Mouse (Mus musculus) heart, adult 2 months (tissue): Measurements from ENCODE around the gene Kazald1.

Source experiments
- CTCF ChIP-seq: fragments of 200-600 bp; IDR thresholded peaks from 2 replicates; pipeline ENCODE4 v1.8.1; 2022; ENCODE audit warnings: antibody characterized with exemption, mild to moderate bottlenecking, moderate library complexity
- EP300 ChIP-seq: fragments of 200-500 bp; IDR thresholded peaks from 2 replicates; pipeline ENCODE4 v1.6.1; 2011; ENCODE audit warnings: low read depth, low read length, control low read depth; ENCODE audit not compliant: insufficient read depth
- POLR2A ChIP-seq: fragments of 200-500 bp; IDR thresholded peaks from 2 replicates; pipeline ENCODE4 v1.6.1; 2011; ENCODE audit warnings: mild to moderate bottlenecking, low read depth, low read length, control low read depth; ENCODE audit not compliant: insufficient read depth

GRCm38 (mm10) chr19:45078971-45079764 lies 4.1 kb downstream of the Kazald1 start:
- peak; percentile 63 for TF ChIP-seq CTCF
- no peak for TF ChIP-seq POLR2A
- TF ChIP-seq EP300: no peak
